Comparison of ENCODE assay signal across 9 mouse cellular contexts in the genomic region with DNA sequence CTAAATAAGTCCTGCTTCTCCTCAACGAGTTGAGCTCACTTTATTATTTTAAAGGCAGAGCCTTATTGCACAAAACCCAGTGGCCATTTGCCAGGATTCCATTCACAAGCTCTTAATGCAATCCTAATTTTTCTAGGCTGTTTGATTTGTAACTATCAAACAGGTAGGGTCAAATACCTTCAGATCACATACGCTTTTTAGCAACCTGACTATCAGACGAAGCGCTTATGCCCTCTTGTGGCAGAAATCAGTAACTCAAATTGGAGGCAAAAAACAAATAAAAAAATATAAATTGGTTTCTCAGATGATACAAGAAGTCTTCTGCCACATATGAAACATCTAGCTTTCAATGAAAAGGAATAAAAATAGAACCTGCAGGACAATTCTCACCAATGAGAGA. TPM values are rescaled to one million over a fixed set of nuclear protein-coding genes. Genes with fewer than 3 reads are reported as not detected.
A peak's percentile ranks its signal among the peaks of the same experiment; 100 is the strongest.
DNase-seq lines count a peak whose midpoint lies in the region; TF ChIP-seq lines count a peak whose summit lies in the region.
"Had no signal": no experiment of that assay in that cellular context is flagged by ENCODE, and none has a peak within 500 bp of the region (broad histone marks: within the 10 kb centered on the region; RNA-seq: fewer than 3 reads in every experiment).

No protein-coding gene starts in this region.

- H3K79me2 ChIP-seq in liver, adult 2 months (ENCODE audit: control insufficient read depth, insufficient read depth, low read length), result no peaks in the 10 kb centered on the region

- no peak overlapping the region for H3K4me3 ChIP-seq in liver, adult 2 months (ENCODE audit: insufficient read depth, low read depth, low read length)

- peak; percentile 46 for TF ChIP-seq CTCF in liver, adult 2 months (IDR thresholded peaks at IDR 0.05; ENCODE audit: low read depth, low read length)

- no peak overlapping the region for H3K27ac ChIP-seq in liver, adult 2 months (replicated peaks; ENCODE audit: insufficient read depth, low read depth, low read length)
- H3K27ac ChIP-seq: macrophage had no signal

- DNase-seq in liver, adult 2 months (ENCODE audit: extremely low read depth, low read depth, low spot score), result peak; percentile 90
- no peak for DNase-seq in liver
- peak; percentile 19 for DNase-seq in brain, adult 2 months (ENCODE audit: low read depth, low spot score)
- peak; percentile 42 for DNase-seq in forelimb bud, embryonic 11.5 days (ENCODE audit: low read depth, low spot score)
- peak; percentile 1 for DNase-seq in naive thymus-derived CD4-positive, alpha-beta T cell, adult 2 months (ENCODE audit: low read depth)
- no peak for DNase-seq in spleen, postnatal 14 days (ENCODE audit: low spot score in 2 of 2)
- DNase-seq in right cerebral cortex, postnatal 14 days, result no peak

- 10% methylated on average over 4 of the region's 4 CpGs for WGBS in liver, adult 2 months

- TF ChIP-seq POLR2A in liver, adult 2 months (IDR thresholded peaks at IDR 0.05; ENCODE audit: extremely low read depth, insufficient read depth, low read length), result no peak

- H3K4me1 ChIP-seq in liver, adult 2 months (ENCODE audit: control insufficient read depth, insufficient read depth, low read length), result peaks cover 6% of the 10 kb centered on the region; the same call in 1 of the 2 replicates

- H3K9ac ChIP-seq in liver, adult 2 months (ENCODE audit: low read depth, low read length), result no peak overlapping the region

- H3K36me3 ChIP-seq in liver, adult 2 months (ENCODE audit: control insufficient read depth, insufficient read depth, low read length), result no peaks in the 10 kb centered on the region

- H3K27me3 ChIP-seq in liver, adult 2 months (ENCODE audit: control insufficient read depth, insufficient read depth, low read length), result no peaks in the 10 kb centered on the region

RNA-seq across cellular contexts. Expression of a gene that starts 12.9 kb away (rescaled TPM):
- not detected in 2 replicates for total RNA-seq in liver, adult 2 months (2014; rRNA removed)
- polyA plus RNA-seq in liver, adult 2 months (2012; rRNA removed), result not detected in 2 replicates
- polyA plus RNA-seq: macrophage had no signal

RNA-seq across cellular contexts. Expression of a gene that starts 17.0 kb away (rescaled TPM):
- 0.20 and 0.74 TPM in 2 replicates for total RNA-seq in liver, adult 2 months (2014; rRNA removed)
- 0.21 TPM in 1 of 2 replicates, not detected in the other for polyA plus RNA-seq in liver, adult 2 months (2012; rRNA removed)
- total RNA-seq: heart, postnatal 25 days had no signal
- polyA plus RNA-seq: macrophage had no signal

RNA-seq across cellular contexts. Expression of a gene that starts 56.5 kb away (rescaled TPM):
- total RNA-seq in liver, adult 2 months (2014; rRNA removed), result 0.92 and 0.94 TPM in 2 replicates
- 0.12 and 0.32 TPM in 2 replicates for polyA plus RNA-seq in liver, adult 2 months (2012; rRNA removed)

Comparison
In these comparisons a context has a peak if more than half of its experiments do, and no peak if none do; other contexts are left out.
1. DNase-seq: peak in liver, adult 2 months (single experiment), brain, adult 2 months (single experiment), forelimb bud, embryonic 11.5 days (single experiment) and naive thymus-derived CD4-positive, alpha-beta T cell, adult 2 months (single experiment); none in liver (single experiment), spleen, postnatal 14 days (0 of 2) and right cerebral cortex, postnatal 14 days (single experiment).